Mouse (Mus musculus): Measurements from ENCODE around the gene Ccdc136.

The Ccdc136 gene

DNA sequence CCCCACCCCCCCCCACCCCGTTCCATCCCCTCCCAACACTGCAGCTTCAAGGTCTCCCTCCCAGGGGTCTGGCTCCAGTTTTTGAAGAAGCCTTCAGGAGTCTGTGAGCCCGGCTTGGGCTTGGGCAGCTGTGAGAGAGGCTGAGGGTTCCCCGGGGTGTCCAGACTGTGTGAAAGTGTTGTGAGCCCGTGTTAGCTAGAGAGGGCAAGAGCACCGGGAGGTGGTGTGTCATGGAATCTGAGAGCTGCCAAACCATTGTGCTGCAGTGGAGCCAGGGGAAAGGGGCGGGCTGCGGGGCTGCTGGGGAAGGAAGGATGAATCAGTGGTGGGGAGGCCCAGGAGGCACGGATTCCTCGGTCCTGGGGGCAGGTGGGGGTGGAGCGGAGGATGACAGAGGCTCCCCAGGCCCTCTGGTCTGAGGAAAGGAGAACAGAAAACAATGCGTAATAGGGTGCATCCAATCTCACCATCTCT is 40.4 kb downstream of the Ccdc136 start:
- DNase-seq (ENCODE audit: low spot score in 2 of 2): no peak

DNA sequence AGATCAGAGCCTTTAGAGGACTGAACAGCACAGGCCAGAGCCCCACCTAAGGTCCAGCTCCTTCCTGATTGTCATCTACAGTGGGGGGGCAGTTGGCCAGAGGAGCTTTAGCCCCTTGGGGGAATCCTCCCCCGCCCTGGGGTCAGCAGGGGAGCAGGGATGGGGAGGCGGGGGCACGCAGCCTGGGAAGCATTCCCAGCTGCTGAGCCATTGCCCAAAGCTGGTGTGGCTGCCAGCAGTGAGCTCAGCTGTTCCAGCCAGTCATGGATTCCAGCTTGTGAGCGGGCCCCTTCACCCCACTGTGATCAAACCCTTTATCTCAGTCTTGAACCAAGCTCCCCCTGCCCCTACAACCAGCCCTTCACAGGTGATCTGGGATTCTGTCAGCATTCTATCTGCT is 43.1 kb downstream of the Ccdc136 start:
- no peak for DNase-seq (ENCODE audit: low spot score in 2 of 2)

DNA sequence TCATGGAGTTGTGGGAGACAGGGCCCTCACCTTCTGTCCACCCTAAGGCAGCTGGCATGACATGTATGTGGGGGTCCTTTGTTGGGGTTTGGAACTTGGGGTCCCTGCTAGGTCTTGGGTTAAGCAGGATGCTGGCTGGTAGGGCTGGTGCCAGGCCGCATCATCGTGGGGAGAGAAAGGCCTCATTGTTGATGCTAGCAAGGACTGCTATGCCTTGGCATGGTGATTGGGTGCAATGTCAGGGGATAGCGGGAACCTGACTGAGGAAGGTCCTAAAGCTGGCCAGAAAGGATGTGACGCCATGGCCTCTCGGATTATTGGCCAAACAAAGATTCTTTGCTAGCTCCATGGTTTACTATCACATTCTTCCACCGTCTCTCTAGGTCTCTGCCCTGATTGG is 43.7 kb downstream of the Ccdc136 start:
- no peak for DNase-seq (ENCODE audit: low spot score in 2 of 2)

DNA sequence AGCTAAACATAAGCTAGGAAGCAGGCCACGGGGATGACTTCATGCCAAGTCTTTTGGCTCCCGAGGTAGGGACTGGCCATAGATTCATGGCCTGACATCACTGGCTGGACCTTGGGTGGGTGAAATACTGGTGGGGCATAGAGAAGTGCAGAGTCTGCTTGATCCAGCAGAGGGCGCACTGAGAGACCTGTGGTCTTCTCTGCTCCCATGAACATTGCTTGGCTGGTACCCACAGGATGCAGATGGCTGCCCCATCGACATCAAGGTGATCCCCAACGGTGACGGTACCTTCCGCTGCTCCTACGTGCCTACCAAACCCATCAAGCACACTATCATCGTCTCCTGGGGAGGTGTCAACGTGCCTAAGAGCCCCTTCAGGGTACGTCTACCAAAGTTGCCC is 48.7 kb downstream of the Ccdc136 start:
- peak; percentile 12 to 48 for DNase-seq (ENCODE audit: low spot score in 2 of 2)

DNA sequence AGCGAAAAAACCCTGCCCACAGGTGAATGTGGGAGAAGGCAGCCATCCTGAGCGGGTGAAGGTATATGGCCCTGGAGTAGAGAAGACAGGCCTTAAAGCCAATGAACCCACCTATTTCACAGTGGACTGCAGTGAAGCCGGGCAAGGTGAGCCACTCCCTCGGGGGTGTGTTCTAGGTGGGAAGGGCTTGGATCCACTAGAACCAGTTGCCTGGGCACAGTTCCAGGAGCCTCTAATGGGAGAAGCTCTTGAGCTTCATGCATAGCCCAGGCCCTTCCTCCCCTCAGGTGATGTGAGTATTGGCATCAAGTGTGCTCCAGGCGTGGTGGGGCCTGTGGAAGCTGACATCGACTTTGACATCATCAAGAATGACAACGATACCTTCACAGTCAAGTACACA is 49.2 kb downstream of the Ccdc136 start:
- DNase-seq (ENCODE audit: low spot score in 2 of 2): no peak

DNA sequence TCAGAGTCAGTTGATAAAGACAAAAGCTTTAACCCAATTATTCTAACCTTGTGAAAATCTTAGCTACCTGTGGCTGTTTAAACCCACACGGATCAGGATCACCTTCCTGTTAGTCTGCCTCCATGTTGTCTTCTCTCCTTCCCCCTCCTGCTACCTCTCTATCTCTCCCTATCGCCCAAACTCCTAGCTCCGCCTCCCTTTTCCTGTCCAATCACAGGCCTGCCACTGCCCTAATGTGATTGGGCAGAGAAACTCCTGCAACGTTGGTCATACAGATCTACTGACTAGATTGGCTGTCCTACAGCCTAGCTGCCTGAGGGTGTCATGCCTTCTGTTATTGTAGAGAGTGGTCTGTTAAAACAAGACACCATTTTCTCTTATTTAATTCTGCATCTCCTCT is 53.7 kb downstream of the Ccdc136 start:
- no peak for DNase-seq (ENCODE audit: low spot score in 2 of 2)

DNA sequence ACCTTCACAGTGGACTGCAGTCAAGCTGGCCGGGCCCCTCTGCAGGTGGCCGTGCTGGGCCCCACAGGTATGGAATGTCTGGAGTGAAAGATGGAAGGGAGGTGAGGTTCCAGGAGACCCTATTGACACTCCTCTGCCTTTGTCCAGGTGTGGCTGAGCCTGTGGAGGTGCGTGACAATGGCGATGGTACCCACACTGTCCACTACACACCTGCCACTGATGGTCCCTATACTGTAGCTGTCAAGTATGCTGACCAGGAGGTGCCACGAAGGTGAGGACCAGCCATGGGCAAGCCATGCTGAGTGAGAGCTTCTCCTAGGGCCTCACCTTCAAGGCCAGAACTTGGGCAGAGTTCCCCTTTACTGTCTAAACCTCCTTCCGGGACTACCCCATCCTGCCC is 54.6 kb downstream of the Ccdc136 start:
- no peak for DNase-seq (ENCODE audit: low spot score in 2 of 2)

DNA sequence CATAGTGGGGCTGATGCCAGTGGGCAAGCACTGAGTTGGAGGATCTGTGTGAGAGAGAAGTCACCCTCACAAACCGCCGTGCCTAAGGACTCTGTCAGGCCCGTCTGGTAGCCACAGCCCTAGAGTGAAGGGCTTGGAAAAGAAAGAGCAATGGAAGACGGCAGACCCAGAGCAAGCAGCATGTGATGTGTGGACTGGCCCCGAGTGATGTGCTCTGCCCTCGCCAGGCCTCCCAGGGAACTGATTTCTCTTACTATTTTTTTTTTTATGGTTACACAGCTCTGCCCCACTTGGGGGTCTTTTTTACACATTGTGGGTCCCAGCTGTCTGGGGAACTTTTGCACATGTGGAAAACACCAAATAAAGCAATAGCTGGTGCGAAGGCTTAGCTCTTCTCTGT is 65.4 kb downstream of the Ccdc136 start:
- DNase-seq (ENCODE audit: low spot score in 2 of 2): no peak

DNA sequence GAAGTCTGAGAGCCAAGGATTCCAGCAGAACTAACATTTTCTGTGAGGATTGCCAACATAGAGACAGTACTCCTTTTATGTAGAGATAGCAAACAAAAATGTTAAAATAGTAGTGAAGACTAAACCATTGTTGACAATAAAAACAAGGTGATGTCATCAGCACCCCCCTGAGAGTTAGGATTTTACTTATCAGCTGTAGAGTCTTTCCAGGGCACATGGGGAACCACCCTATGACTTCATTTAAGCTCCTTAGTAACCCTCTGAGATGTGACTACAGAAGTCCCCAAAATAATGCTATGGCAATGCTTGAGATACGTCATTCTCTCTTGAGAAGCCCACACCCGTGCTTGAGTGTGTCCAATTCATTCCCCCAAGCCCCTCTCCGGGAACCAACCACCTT is 67.3 kb downstream of the Ccdc136 start:
- DNase-seq (ENCODE audit: low spot score in 2 of 2): no peak

DNA sequence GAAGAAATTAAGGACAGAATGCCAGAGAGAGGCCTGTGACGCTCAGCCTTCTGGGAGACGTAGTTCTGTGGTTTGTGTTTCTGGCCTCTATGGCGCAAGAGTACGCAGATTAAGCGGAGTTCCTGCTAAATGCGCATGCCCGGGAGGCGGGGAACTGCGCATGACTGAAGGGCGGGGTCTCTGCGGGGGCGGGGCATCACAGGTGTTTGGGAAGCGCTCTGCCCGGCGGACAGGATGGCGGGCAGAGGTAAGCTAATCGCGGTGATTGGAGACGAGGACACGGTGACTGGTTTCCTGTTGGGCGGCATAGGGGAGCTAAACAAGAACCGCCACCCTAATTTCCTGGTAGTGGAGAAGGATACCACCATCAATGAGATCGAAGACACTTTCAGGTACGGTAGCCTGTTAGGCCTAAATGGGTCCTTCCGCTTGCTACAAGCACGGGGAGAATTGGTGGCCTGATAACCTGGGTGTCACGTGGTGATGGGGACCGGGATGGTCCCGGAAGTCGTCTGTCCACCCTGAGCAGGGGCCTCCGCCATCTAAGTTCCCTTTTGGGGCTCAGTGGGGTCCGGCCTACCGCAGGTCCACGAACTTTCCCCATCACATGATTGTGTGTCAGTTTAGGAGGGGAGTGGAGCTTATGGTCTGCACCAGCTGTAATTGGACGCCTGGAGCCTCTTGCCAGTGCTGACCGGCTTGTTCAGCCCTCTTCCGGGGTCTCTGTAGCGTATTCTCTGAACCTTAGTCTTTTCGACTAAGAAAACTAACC is 71.7 kb downstream of the Ccdc136 start, which contains the start of gene Atp6v1f:
Atp6v1f (plus strand) TSS at position 136 of the 772 bp plus-strand sequence.
- DNase-seq (ENCODE audit: low spot score in 2 of 2): peak; percentile 90 to 93

DNA sequence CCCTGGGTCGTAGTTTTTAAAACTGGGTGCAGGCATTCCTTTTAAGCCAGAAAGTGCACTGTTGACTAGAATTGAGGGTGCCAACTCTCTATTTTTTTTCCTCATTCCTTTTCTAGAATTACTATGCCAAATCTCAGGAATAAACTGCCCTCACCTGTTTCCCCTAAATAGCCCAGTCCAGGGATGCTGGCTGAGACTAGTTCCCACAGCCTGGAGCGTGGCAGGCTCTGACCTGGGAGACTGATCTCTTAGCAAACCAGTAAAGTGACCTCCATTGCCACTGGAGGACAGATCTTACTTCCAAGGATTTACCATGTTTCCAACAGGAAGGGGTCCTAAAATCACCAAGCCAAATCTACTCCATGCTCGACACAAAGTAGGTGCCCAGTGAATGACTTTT is 72.7 kb downstream of the Ccdc136 start:
- no peak for DNase-seq (ENCODE audit: low spot score in 2 of 2)

DNA sequence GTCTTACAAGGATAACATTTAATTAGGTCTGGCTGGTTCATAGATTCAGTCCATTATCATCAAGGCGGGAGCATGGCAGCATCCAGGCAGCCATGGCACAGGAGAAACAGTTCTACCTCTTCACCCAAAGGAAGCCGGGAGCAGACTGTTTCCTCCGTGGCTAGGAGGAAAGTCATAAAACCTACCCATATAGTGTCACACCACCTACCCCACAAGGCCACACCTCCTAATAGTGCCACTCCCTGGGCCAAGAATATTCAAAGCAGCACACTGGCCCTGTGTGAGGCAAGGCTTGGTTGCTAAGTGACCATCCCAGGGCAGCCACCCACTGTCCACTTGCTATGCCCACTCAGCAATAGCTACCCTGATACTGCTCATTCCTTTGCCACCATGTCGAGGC is 75.0 kb downstream of the Ccdc136 start, which contains the start of gene Atp6v1fnb:
Atp6v1fnb (plus strand) TSS at position 301 of the 400 bp plus-strand sequence.
- DNase-seq (ENCODE audit: low spot score in 2 of 2): no peak

DNA sequence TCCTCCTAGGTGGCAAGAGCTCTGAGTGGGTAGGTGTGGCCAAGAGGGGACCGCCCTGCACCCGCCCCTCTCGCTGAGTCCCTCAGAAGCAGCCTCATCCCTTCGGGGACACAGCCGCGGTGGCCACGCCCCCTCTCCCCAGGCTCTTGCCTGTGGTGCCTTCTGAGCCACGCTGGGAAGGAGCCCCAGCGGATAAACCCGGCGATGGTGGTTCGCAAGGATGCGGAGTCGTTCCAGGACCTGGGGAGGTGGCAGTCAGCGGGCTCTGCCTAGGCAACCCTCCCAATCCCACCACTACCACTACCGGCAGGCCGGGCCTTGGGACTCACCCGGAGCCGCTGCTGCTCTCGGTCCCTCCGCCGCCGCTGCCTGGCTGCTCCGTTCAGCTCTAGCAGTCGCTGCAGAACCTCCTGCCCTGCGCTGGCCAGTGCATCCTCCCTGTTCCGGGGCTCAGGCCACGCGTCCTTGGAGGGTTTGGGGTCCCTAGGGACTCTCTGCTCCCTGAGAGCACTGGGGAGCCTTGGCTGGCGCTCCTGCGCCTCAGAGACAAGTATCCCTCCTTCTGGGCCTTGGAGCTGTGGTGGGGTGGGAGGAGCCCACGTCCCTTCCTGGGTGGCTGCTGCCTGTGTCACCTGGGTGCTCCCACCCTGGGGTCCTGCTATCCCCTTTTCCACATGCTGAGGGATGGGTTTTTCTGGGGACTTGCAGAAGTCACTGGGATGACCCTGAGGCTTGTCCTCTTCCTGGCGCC is 78.0 kb downstream of the Ccdc136 start:
- DNase-seq (ENCODE audit: low spot score in 2 of 2): peak; percentile 42 to 57

DNA sequence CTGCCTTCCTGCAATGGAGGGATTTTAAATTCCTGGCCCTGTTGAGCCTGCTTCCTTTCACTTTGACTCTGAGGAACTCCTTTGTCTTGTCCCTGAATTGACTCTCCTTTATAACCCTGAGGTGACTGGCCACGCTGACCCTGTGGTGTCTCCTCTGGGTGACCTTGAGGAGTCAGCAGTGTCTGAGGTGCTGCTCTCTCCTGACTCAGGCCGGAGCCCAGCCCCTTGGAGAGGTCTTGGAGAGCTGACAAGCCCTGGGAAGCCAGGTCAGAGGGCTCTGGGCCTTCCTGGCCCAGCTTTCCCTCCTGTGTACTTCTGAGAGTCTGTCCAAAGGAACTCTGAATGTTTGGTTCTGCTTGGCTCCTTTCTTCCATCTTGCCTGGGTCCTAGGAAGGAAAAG is 78.6 kb downstream of the Ccdc136 start:
- no peak for DNase-seq (ENCODE audit: low spot score in 2 of 2)
